Mouse (Mus musculus) urinary bladder, postnatal 14 days (tissue): Measurements from ENCODE around the gene Smim22.
A peak's percentile ranks its signal among the peaks of the same experiment; 100 is the strongest.

ENCODE experiments used
- DNase-seq: peaks from one replicate; pipeline ENCODE4 v3.0.0; 2021; ENCODE audit warnings: low spot score

The Smim22 gene

DNA sequence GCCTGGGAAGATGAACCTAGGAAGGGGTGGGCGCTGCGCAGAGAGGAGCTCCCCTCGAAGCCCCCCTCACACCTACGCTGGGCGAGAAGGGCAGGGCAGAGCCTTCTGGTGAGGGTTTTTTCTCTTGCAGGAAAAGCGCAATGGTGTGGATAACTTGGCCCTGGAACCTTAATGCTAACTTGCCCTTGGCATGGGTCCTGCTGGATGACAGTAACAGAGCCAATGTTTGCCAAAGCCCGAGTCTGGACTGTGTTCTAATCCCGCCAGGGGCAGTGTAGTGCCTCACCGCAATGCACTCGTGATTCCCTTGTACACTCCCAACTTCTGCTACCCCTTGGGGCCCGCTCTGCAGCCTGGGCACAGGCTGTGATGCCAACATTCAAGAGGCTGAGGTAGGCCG lies 988 bp downstream of the Smim22 start:
- DNase-seq = no peak

DNA sequence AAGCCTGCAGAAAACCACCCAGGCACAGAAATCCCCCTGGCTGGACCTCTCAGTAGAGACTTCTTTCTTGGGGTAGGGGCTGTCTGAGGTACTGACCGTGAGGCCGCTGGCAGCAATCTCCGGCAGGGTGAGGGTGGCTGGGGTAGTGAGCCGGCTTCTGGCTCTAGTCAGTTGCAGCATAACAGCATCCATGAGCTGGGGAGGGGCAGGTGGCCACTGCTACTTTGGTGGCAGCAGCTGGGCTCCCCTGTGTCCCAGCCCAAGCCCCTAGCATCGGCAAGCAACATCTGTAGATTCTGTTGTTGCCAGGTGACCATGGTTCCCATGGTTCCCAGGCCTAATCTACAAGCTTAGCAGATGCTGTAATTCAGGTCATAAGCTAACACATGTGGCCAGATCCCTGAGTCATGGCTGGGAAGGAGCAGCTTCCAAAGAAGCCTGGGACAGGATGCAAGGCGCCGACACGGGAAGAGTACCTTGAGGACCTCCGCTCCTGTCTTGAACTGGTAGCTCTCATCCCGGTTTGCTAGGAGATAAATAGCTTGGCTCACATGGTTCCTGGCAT lies 3.4 kb downstream of the Smim22 start:
- no peak for DNase-seq

DNA sequence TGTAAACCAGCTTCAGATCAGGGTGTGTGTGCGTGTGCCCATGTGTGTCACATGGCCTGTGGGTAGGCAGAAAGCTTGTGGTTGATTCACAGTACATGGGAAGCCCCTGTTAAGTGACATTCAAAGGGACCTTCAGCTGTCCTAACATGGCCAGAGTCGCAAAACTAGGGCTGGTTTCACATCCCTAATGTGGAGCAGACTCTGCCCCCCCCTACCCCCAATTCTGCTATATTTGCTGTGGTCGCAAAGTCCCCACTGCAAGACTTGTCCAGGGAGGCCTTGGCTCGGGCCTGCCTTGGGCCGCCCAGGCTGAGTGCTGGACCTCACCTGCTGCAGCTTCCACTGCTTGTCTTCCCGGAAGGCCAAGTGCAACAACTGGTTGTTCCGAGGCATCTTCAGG lies 4.2 kb downstream of the Smim22 start:
- no peak for DNase-seq

DNA sequence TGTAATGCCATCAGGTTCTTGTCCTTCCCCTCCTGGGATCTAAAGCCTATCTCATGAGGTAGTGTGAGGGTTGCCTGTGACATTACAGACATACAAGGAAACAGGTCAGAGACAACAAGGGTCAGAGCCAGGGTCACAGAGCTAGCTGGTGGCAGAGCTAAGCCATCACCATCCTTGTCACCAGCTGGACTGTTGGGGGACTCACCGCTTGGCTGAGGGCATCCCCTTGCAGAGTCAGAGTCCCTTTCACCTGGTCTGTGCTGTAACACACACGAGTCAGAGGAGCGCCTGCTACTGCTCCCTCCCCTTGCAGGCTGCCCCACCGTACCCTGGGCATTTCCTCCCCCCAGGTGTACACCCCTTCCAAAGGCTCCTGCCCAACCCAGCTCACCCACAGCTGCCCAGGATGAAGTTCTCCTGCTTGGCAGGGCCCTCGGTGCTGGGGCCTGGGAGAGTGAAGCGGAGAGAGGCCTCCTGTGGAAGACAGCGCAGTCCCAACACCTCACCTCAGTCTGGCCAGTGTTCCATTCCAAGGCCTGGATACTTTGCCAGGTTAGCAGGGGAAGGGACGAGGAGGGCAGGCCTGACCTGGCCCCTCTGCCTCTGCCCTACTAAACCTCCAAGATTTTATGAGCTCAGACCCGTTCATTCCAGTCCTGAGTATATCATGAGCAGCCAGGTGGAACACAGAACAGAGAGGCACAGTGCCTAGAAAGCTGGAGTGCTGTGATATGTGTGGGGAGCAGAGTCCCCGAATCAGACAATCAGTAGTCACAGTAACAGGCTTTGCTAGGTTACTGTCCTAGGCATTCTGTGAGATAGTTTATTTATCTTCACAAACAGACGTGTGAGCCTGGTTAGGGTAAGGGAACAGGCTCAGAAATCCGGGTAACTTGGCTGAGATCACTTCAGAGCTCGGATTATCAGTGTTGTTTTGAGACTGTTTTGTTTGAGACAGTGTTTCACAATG lies 5.2 kb downstream of the Smim22 start:
- no peak for DNase-seq

DNA sequence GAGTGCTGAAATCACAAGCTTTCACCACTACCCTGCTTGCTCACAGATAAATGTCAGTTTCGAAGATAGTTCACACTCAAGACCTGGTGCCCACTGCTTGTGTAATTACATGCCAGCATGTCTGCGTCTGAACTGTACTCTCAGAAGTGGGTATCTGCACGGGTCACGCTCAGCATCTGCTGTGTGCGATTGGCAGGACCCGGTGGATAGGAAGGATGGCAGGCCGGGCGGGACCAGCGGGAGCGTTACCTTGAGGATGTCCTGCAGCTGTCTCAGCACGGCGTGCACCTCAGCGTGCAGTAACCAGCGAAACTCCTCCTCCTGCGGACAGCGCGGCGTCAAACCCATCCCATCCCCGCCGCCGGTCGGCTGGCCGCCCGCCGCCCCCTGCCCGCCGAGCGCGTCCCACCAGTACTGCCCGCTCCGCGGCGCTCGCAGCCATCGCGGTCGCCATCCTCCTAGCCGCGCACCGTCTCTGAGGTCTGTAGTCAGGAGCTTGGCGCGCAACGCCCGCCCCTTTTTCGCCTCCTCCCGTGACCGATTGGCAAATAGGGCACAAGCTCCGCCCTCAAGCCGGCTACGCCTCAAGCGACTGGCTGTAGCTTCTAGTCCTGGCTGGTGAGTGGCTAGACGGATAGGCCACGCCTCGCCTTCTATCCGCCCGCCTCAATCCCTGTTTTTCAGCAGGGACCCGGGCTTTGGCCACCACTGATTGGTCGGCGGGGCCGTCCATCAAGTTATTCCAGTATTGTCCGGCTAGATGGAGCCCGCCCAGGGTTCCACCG lies 6.2 kb downstream of the Smim22 start, which contains the start of gene Rogdi:
Gene Rogdi (minus strand): TSS at position 500 of the 785 bp plus-strand sequence.
- DNase-seq = peak; percentile 99

DNA sequence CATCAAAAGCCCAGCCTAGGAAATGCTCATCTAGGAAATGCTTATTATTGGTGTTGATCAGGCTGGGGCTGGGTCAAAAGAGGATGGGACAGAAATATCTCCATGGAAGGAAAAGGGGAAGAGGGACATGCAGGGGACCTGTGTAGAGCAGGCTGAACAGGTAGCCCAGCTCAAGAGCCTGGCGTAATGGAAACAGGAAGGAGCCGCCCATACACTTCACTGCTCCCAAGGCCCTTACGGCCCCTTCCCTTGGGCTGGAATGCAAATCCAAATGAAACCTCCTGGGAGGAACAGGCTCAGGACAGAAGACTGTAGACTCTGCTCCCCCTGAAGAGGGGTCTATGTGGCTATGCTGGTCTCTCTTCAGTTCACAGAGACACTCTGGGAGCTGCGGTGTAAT lies 7.5 kb downstream of the Smim22 start:
- no peak for DNase-seq

DNA sequence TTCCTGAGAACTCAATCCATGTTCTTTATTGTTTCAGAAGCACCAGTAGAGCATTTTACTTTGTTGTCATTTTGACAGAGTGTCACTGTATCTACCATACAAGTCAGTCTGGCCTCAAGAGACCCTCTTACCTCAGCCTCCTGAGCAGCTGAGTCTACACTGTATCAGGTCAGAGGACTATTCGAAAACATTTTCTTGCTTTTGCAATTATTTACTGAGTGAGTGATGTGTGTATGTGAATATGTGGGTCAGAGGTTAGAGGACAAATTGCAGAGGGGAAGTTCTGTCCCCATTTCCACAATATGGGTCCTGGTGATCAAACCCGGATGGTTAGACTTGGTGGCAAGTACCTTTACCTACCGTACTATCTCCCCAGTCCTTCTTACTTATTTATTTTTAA lies 16.9 kb downstream of the Smim22 start:
- DNase-seq = no peak

DNA sequence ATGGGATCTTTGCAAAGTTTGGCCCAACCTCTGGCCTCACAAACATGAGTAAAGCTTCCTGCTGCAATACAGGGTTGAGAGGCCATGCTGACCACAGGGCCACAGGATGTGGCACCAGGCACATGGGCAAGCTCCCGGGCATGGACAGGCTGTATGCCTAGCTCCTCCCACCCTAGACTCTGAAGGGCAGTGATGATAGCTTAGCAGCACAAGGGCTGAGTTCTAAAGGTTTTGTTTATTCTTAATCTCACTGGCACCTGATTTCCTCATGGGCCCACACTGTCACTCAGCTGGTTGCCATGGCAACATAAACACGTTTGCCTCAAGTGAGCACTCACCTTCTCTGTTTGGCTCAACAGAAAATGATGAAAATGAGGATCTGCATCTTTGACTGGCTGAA lies 22.8 kb downstream of the Smim22 start:
- no peak for DNase-seq

DNA sequence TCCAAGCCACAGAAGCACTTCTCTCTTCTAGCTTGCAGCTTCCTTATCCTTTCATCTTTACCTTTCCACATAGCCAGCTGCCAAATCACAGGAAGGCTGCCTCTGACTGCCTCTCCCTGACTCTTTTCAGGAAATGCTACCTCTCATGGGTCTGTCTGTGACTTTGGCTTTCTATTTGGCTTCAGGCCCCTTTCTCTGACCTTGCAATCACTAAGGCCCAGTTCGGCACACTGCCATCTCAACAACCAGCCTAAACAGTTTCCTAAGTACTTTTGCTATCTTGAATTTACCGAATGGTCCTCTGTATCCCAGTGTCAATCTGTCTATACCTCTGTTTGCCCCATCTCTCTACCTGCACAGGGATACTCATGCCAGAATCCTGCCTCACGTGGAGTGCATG lies 28.5 kb downstream of the Smim22 start:
- DNase-seq = no peak

DNA sequence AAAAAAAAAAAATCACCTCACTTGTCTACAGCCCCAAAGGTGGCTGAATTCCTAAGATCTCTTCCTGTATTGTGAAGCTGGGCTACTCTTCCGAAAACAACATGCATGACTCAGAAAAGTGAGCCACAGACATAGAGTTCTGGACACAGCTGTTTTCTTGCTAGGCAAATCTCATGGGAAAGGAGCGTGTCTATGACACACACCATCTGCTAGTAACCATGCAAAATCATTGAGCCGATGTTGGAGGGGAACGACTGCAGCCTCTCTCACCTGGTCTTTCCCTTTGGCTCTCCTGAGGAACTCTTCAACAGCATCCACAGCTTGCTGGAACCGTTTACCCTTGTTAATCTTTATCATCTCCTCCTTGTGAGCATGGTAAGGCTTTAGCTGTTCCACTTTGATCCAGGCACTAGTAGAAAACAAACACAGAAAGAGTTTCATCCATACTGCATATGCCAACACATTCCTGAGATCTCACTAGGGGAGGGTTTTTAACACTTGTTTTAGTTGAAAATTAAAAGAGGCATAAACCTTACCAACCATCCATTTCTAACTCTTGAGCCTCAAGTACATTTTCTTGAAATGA lies 29.7 kb downstream of the Smim22 start:
- no peak for DNase-seq

DNA sequence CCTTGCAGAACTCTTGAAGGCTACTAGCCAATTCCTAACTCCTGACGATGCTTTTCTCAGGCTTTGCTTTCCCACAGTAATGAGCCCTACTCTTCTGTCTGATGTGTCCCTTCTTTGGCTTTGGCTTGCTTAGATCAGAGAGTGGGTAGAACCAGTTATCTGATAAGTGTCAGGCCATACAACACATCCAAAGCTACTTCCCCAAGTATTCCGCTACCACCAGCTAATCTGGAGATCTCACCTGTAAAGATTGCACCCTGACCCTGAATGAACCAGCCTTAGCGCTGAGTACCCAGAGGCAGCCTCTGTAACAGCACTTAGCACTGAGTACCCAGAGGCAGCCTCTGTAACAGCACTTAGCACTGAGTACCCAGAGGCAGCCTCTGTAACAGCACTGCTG lies 38.2 kb downstream of the Smim22 start:
- no peak for DNase-seq

DNA sequence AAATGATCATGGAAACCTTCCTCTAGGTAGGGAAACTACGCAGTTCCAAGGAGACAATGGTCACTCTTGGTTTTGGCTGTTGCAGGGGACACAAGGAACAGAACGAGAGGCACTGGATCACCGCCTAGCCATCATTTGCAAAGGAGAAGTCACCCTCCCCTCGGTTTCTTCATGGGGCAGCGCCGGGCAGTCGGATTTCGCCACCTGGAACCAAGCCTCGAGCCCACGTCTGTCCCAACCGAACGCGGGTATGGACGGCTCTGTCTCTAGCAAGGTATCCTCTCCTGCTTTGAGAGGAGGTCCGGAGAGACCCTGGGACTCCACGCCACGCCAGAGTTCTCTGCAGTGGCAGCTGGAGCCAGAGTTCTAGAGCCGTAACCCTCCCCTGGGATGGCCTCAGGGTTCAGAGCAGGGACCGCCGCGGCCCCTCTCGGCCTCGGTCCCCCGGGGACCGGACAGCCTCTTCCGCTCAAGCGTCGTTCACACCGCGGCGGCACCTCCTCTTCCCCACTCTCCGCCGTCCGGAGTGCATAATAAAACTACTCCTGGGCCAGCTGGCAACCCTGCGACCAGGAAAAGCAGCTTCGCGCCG lies 42.2 kb downstream of the Smim22 start:
- no peak for DNase-seq

DNA sequence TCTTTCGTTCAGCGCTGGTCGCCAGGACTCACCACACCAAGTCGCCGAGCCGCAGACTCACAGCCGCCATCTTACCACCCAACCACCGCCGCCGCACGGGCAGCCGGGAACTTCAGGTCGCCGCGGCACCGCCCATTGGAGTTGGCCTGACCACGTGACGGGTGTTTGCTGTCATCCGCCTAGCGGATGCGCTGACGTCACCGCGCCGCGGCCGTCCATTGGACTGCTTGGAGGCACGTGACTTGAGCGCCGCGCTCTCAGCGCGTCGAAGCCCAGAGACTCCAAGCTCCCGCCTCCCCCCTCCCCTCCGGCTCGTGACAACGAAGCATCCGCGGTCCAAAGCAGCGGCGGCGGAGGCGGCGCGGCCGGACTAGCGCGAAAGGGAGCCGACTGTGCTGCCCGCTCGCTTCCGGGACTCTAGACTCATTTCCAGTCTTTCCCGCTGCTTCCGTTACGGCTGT lies 42.7 kb downstream of the Smim22 start, which contains the start of the genes Glyr1 and Ubn1:
Gene Glyr1 (minus strand): TSS at position 90 of the 461 bp plus-strand sequence.
Gene Ubn1 (plus strand): TSS at position 284 of the 461 bp plus-strand sequence.
- peak; percentile 100 for DNase-seq

DNA sequence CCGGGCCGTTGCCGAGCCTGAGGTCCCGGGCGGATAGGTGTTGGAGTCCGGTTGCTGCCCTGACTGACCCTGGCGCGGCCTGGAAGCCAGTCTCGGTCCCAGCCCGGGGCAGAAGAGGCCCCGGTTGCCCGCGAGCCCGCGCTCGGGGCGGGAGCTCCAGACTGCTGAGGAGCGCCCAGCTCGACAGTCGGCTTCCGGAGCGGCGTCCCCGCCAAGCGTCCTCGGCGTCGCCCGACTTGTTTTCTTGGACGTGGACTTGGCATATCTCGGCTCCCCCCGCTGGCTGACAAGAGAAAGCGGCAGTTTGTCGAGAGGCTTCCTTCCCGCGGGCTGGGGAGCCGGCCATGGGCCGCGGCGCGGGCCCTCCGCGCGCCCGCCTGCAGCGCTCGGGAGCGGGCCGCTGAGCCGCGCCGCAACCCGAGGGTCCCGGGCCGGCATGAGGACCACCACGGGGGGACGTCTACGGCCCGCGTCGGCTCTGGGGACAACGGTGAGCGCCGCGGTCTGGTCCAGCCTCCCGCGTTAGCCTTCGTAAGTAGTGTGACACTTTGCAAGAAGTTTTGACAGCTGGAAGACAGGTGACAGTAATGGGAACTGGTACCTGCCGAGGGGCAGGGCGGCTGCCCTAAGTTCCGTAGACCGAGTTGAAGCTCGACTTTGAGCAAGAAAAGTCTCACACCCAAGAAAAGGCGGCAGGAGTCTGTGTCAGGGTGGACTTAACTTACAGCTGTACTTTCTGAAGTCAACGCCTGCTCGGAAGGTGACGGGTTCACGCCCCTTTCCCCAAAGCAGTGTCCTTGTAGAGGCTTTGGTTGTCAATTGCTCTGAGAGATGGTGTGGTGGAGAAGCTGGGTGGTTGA lies 43.4 kb downstream of the Smim22 start:
- DNase-seq = peak; percentile 77
